22 mouse cellular contexts compared by ENCODE assay signal in genomic region chr4:103737185-103737584, GRCm38 (mm10).
DNase-seq lines count a peak whose midpoint lies in the region; ATAC-seq lines count a peak whose summit lies in the region.
"Had no signal": no experiment of that assay in that cellular context is flagged by ENCODE, and none has a peak within 500 bp of the region (broad histone marks: within the 10 kb centered on the region; RNA-seq: fewer than 3 reads in every experiment).

No protein-coding gene starts in this region.

- intact Hi-C loops in left cerebral cortex, postnatal 4 days (cut with DNase I) = no loop called here

- H3K4me2 ChIP-seq in embryonic facial prominence, embryonic 14.5 days (ENCODE audit: low read depth, low read length) = no peak overlapping the region
- no peak overlapping the region for H3K4me2 ChIP-seq in limb, embryonic 12.5 days
- H3K4me2 ChIP-seq in limb, embryonic 15.5 days = peak overlapping the region; percentile 20; the same call in 1 of the 2 replicates
- no peak overlapping the region for H3K4me2 ChIP-seq in forebrain, embryonic 14.5 days (ENCODE audit: low read length)
- no peak overlapping the region for H3K4me2 ChIP-seq in intestine, embryonic 16.5 days (ENCODE audit: low read depth, low read length)
- H3K4me2 ChIP-seq: embryonic facial prominence, embryonic 13.5 days; forebrain, embryonic 13.5 days; heart, embryonic 11.5 days; hindbrain, embryonic 12.5 days; hindbrain, embryonic 15.5 days had no signal

- no peaks in the 10 kb centered on the region for H3K27me3 ChIP-seq in embryonic facial prominence, embryonic 14.5 days (replicated peaks; ENCODE audit: control insufficient read depth, insufficient read depth, low read length)
- H3K27me3 ChIP-seq in embryonic facial prominence, embryonic 10.5 days (replicated peaks; ENCODE audit: low read depth, poor library complexity, severe bottlenecking) = no peaks in the 10 kb centered on the region
- peaks cover 7% of the 10 kb centered on the region; the same call in 1 of the 2 replicates for H3K27me3 ChIP-seq in limb, embryonic 12.5 days
- H3K27me3 ChIP-seq in limb, embryonic 15.5 days = no peaks in the 10 kb centered on the region
- no peaks in the 10 kb centered on the region for H3K27me3 ChIP-seq in forebrain, embryonic 14.5 days (replicated peaks; ENCODE audit: control insufficient read depth, insufficient read depth, low read length)
- no peaks in the 10 kb centered on the region for H3K27me3 ChIP-seq in intestine, embryonic 16.5 days (replicated peaks; ENCODE audit: control insufficient read depth, insufficient read depth, low read length)
- H3K27me3 ChIP-seq: embryonic facial prominence, embryonic 13.5 days; forebrain, embryonic 13.5 days; hindbrain, embryonic 12.5 days had no signal

- H3K27ac ChIP-seq in embryonic facial prominence, embryonic 14.5 days (replicated peaks; ENCODE audit: low read depth, low read length) = no peak overlapping the region
- H3K27ac ChIP-seq in embryonic facial prominence, embryonic 10.5 days (replicated peaks) = no peak overlapping the region
- no peak overlapping the region for H3K27ac ChIP-seq in limb, embryonic 12.5 days
- H3K27ac ChIP-seq in limb, embryonic 15.5 days = no peak overlapping the region
- H3K27ac ChIP-seq in forebrain, embryonic 14.5 days (ENCODE audit: low read depth, low read length) = no peak overlapping the region
- no peak overlapping the region for H3K27ac ChIP-seq in intestine, embryonic 16.5 days (ENCODE audit: low read length)
- H3K27ac ChIP-seq: embryonic facial prominence, embryonic 13.5 days; forebrain, embryonic 10.5 days; forebrain, embryonic 13.5 days; hindbrain, embryonic 12.5 days; hindbrain, embryonic 15.5 days had no signal

- no peaks in the 10 kb centered on the region for H3K4me1 ChIP-seq in embryonic facial prominence, embryonic 14.5 days (ENCODE audit: control insufficient read depth, insufficient read depth, low read length)
- H3K4me1 ChIP-seq in embryonic facial prominence, embryonic 10.5 days = no peaks in the 10 kb centered on the region
- H3K4me1 ChIP-seq in limb, embryonic 12.5 days (replicated peaks) = peaks cover 18% of the 10 kb centered on the region
- peaks cover 7% of the 10 kb centered on the region; the same call in 1 of the 2 replicates for H3K4me1 ChIP-seq in limb, embryonic 15.5 days
- H3K4me1 ChIP-seq in forebrain, embryonic 14.5 days (ENCODE audit: control insufficient read depth, insufficient read depth, low read length) = no peaks in the 10 kb centered on the region
- H3K4me1 ChIP-seq in intestine, embryonic 16.5 days (ENCODE audit: control insufficient read depth, insufficient read depth, low read length) = no peaks in the 10 kb centered on the region
- H3K4me1 ChIP-seq: forebrain, embryonic 13.5 days; hindbrain, embryonic 12.5 days had no signal

- H3K9me3 ChIP-seq in embryonic facial prominence, embryonic 14.5 days (ENCODE audit: control insufficient read depth, low read length) = no peaks in the 10 kb centered on the region
- H3K9me3 ChIP-seq in embryonic facial prominence, embryonic 10.5 days = no peaks in the 10 kb centered on the region
- H3K9me3 ChIP-seq in limb, embryonic 12.5 days = no peaks in the 10 kb centered on the region
- H3K9me3 ChIP-seq in limb, embryonic 15.5 days = no peaks in the 10 kb centered on the region
- H3K9me3 ChIP-seq in forebrain, embryonic 14.5 days (replicated peaks; ENCODE audit: control insufficient read depth, low read length) = no peaks in the 10 kb centered on the region
- H3K9me3 ChIP-seq in intestine, embryonic 16.5 days (ENCODE audit: control insufficient read depth, low read length) = no peaks in the 10 kb centered on the region
- H3K9me3 ChIP-seq: embryonic facial prominence, embryonic 13.5 days; forebrain, embryonic 10.5 days; forebrain, embryonic 13.5 days; hindbrain, embryonic 12.5 days; hindbrain, embryonic 15.5 days had no signal

- H3K36me3 ChIP-seq in embryonic facial prominence, embryonic 14.5 days (ENCODE audit: control insufficient read depth, insufficient read depth, low read length) = no peaks in the 10 kb centered on the region
- H3K36me3 ChIP-seq in embryonic facial prominence, embryonic 10.5 days (replicated peaks) = no peaks in the 10 kb centered on the region
- no peaks in the 10 kb centered on the region for H3K36me3 ChIP-seq in limb, embryonic 12.5 days
- H3K36me3 ChIP-seq in limb, embryonic 15.5 days = no peaks in the 10 kb centered on the region
- H3K36me3 ChIP-seq in forebrain, embryonic 14.5 days (ENCODE audit: control insufficient read depth, insufficient read depth, low read length) = no peaks in the 10 kb centered on the region
- H3K36me3 ChIP-seq in intestine, embryonic 16.5 days (ENCODE audit: control insufficient read depth, insufficient read depth, low read length) = no peaks in the 10 kb centered on the region
- H3K36me3 ChIP-seq: embryonic facial prominence, embryonic 13.5 days; forebrain, embryonic 10.5 days; hindbrain, embryonic 12.5 days; hindbrain, embryonic 15.5 days had no signal

- no peak for ATAC-seq in embryonic facial prominence, embryonic 14.5 days (ENCODE audit: low read depth)
- peak; percentile 52; the same call in 1 of the 2 replicates for ATAC-seq in limb, embryonic 12.5 days (ENCODE audit: insufficient number of reproducible peaks, insufficient read depth, low FRiP score, low TSS enrichment, low read depth)
- ATAC-seq in limb, embryonic 15.5 days (ENCODE audit: insufficient number of reproducible peaks, low FRiP score, low TSS enrichment, low read depth) = no peak
- ATAC-seq in forebrain, embryonic 14.5 days = no peak
- ATAC-seq in intestine, embryonic 16.5 days = no peak
- ATAC-seq: forebrain, embryonic 13.5 days; forebrain, postnatal 0 days had no signal

- H3K9ac ChIP-seq in embryonic facial prominence, embryonic 14.5 days (ENCODE audit: low read depth, low read length) = no peak overlapping the region
- H3K9ac ChIP-seq in limb, embryonic 12.5 days (replicated peaks) = no peak overlapping the region
- H3K9ac ChIP-seq in limb, embryonic 15.5 days = no peak overlapping the region
- no peak overlapping the region for H3K9ac ChIP-seq in forebrain, embryonic 14.5 days (ENCODE audit: low read length)
- H3K9ac ChIP-seq in intestine, embryonic 16.5 days (ENCODE audit: low read depth, low read length) = no peak overlapping the region
- H3K9ac ChIP-seq: embryonic facial prominence, embryonic 13.5 days; forebrain, embryonic 13.5 days; forebrain, postnatal 0 days; hindbrain, embryonic 12.5 days; hindbrain, embryonic 15.5 days had no signal

- H3K4me3 ChIP-seq in embryonic facial prominence, embryonic 14.5 days (ENCODE audit: low read depth, low read length) = no peak overlapping the region
- H3K4me3 ChIP-seq in embryonic facial prominence, embryonic 10.5 days = no peak overlapping the region
- no peak overlapping the region for H3K4me3 ChIP-seq in limb, embryonic 12.5 days (replicated peaks)
- H3K4me3 ChIP-seq in limb, embryonic 15.5 days = no peak overlapping the region
- no peak overlapping the region for H3K4me3 ChIP-seq in forebrain, embryonic 14.5 days (ENCODE audit: low read depth, low read length)
- no peak overlapping the region for H3K4me3 ChIP-seq in intestine, embryonic 16.5 days (ENCODE audit: low read length)
- H3K4me3 ChIP-seq: embryonic facial prominence, embryonic 13.5 days; forebrain, embryonic 10.5 days; forebrain, embryonic 13.5 days; hindbrain, embryonic 12.5 days; hindbrain, embryonic 15.5 days had no signal

- peak; percentile 16 for DNase-seq in embryonic facial prominence, embryonic 14.5 days (ENCODE audit: low spot score)
- no peak for DNase-seq in embryonic facial prominence, embryonic 10.5 days (ENCODE audit: low spot score)
- peak; percentile 39 for DNase-seq in R1 (ENCODE audit: low read depth, low spot score)
- no peak for DNase-seq in forebrain, embryonic 14.5 days (ENCODE audit: low spot score)
- DNase-seq in left cerebral cortex, postnatal 4 days = no peak
- DNase-seq: adrenal gland, postnatal 10 days; adrenal gland, postnatal 36 days; cerebellum, adult 18-20 months; cerebellum, adult 9-11 months; cerebellum, postnatal 25 days; forebrain, postnatal 0 days; gastrocnemius, postnatal 14 days; heart, adult 11 months had no signal

- WGBS in embryonic facial prominence, embryonic 14.5 days = 41% methylated on average over 6 of the region's 6 CpGs
- WGBS in embryonic facial prominence, embryonic 10.5 days = 64% methylated on average over 6 of the region's 6 CpGs
- 23% methylated on average over 6 of the region's 6 CpGs for WGBS in limb, embryonic 12.5 days
- 17% methylated on average over 6 of the region's 6 CpGs for WGBS in limb, embryonic 15.5 days
- 65% methylated on average over 6 of the region's 6 CpGs for WGBS in forebrain, embryonic 14.5 days
- 73% methylated on average over 6 of the region's 6 CpGs for WGBS in intestine, embryonic 16.5 days

Comparison
In these comparisons a context has a peak if more than half of its experiments do, and no peak if none do; other contexts are left out.
1. DNase-seq: peak in embryonic facial prominence, embryonic 14.5 days (single experiment) and R1 (single experiment); none in embryonic facial prominence, embryonic 10.5 days (single experiment), forebrain, embryonic 14.5 days (single experiment) and left cerebral cortex, postnatal 4 days (single experiment).